Mouse (Mus musculus) stomach, adult 2 months (tissue): Measurements from ENCODE around the gene Dnajc7. TPM values are rescaled to one million over a fixed set of nuclear protein-coding genes. Genes with fewer than 3 reads are reported as not detected.

Experiments used
- polyA plus RNA-seq: library from polyadenylated mRNA; depleted of rRNA; stranded (reverse); fragments of >200 nt; gene quantifications from 2 replicates; pipeline ENCODE4 v1.2.3, GENCODE M21; 2012; rRNA removed

The Dnajc7 gene
- 3.6 and 5.6 TPM in 2 replicates for polyA plus RNA-seq

GRCm38 (mm10) chr11:100619982-100620381, at the start of gene Dnajc7:
TSS of gene Dnajc7 (minus strand) at chr11:100620168.

GRCm38 (mm10) chr11:100618761-100619484, 1.0 kb downstream of the Dnajc7 start, which contains the start of gene Nkiras2:
TSS of gene Nkiras2 (plus strand) at chr11:100619244.

GRCm38 (mm10) chr11:100574708-100575483, 45.1 kb downstream of the Dnajc7 start, which contains the start of gene Cnp:
TSS of gene Cnp (plus strand) at chr11:100574904.

GRCm38 (mm10) chr11:100544832-100545745, 74.9 kb downstream of the Dnajc7 start, which contains the start of gene Ttc25:
TSS of gene Ttc25 (plus strand) at chr11:100545607.

Other genes starting within 250 kb of the Dnajc7 start
- gene Jup, start 222.4 kb downstream of the Dnajc7 start, polyA plus RNA-seq = 512 and 547 TPM in 2 replicates
- 39.0 and 53.0 TPM in 2 replicates for gene P3h4, start 205.3 kb downstream of the Dnajc7 start, polyA plus RNA-seq
- gene Fkbp10, start 204.5 kb downstream of the Dnajc7 start, polyA plus RNA-seq = 18.7 and 21.9 TPM in 2 replicates
- 11.5 and 11.8 TPM in 2 replicates for gene Nt5c3b, start 178.4 kb downstream of the Dnajc7 start, polyA plus RNA-seq
- gene Klhl10, start 178.3 kb downstream of the Dnajc7 start, polyA plus RNA-seq = 0.03 TPM in 1 of 2 replicates, not detected in the other
- gene Klhl11, start 147.4 kb downstream of the Dnajc7 start, polyA plus RNA-seq = 0.87 and 1.6 TPM in 2 replicates
- 17.6 and 20.0 TPM in 2 replicates for gene Acly, start 92.2 kb downstream of the Dnajc7 start, polyA plus RNA-seq
- gene Ttc25, start 74.6 kb downstream of the Dnajc7 start, polyA plus RNA-seq = 0.19 and 0.40 TPM in 2 replicates
- gene Cnp, start 45.3 kb downstream of the Dnajc7 start, polyA plus RNA-seq = 9.3 and 11.7 TPM in 2 replicates
- 45.0 and 47.0 TPM in 2 replicates for gene Nkiras2, start 924 bp downstream of the Dnajc7 start, polyA plus RNA-seq
- 2.3 TPM in 2 replicates for gene Zfp385c, start 72.3 kb upstream of the Dnajc7 start, polyA plus RNA-seq
- gene Dhx58, start 84.1 kb upstream of the Dnajc7 start, polyA plus RNA-seq = 2.0 and 5.4 TPM in 2 replicates
- gene Kat2a, start 92.3 kb upstream of the Dnajc7 start, polyA plus RNA-seq = 20.3 and 20.9 TPM in 2 replicates
- not detected in 2 replicates for gene Hspb9, start 93.7 kb upstream of the Dnajc7 start, polyA plus RNA-seq
- gene Rab5c, start 118.0 kb upstream of the Dnajc7 start, polyA plus RNA-seq = 128 and 132 TPM in 2 replicates
- not detected in 2 replicates for gene Kcnh4, start 139.8 kb upstream of the Dnajc7 start, polyA plus RNA-seq
- not detected in 2 replicates for gene Hcrt, start 142.8 kb upstream of the Dnajc7 start, polyA plus RNA-seq
- 5.9 and 6.6 TPM in 2 replicates for gene Ghdc, start 150.8 kb upstream of the Dnajc7 start, polyA plus RNA-seq
- 7.1 and 7.4 TPM in 2 replicates for gene Stat5b, start 230.6 kb upstream of the Dnajc7 start, polyA plus RNA-seq
- gene Stat5a, start 239.2 kb upstream of the Dnajc7 start, polyA plus RNA-seq = 12.2 and 12.6 TPM in 2 replicates